Mouse (Mus musculus): ENCODE results near the gene Ephb1.

- no peak for TF ChIP-seq EP300 (IDR thresholded peaks at IDR 0.05)
- TF ChIP-seq CTCF (IDR thresholded peaks at IDR 0.05): no peak
Observed at GRCm38 (mm10) chr9:102373886-102374285, 19.4 kb upstream of the Ephb1 start.
